Mouse (Mus musculus): Measurements from ENCODE around the gene Snx21. TPM values are rescaled to one million over a fixed set of nuclear protein-coding genes. Genes with fewer than 3 reads are reported as not detected.

The Snx21 gene
- total RNA-seq, 1 experiment, result 7.0 TPM

GRCm38 (mm10) chr2:164806614-164807013, 21.0 kb downstream of the Snx21 start:
- peaks cover 9% of the 10 kb centered on the region; the same call in 1 of the 2 replicates for H3K36me3 ChIP-seq (ENCODE audit: control insufficient read depth, insufficient read depth, low read length, poor library complexity, severe bottlenecking)
- no peak overlapping the region for H3K9ac ChIP-seq (ENCODE audit: insufficient read depth, low read depth, low read length, poor library complexity, severe bottlenecking)
- TF ChIP-seq MAFK (IDR thresholded peaks at IDR 0.05; ENCODE audit: insufficient read depth, low read depth, low read length), result no peak
- TF ChIP-seq ZC3H11A (IDR thresholded peaks at IDR 0.05; ENCODE audit: borderline replicate concordance, low read depth, low read length), result no peak
- TF ChIP-seq CHD2 (IDR thresholded peaks at IDR 0.05; ENCODE audit: low read depth, low read length), result no peak
- no peak for TF ChIP-seq ZNF384 (IDR thresholded peaks at IDR 0.05; ENCODE audit: low read depth, low read length)
- no peak for TF ChIP-seq HCFC1 (IDR thresholded peaks at IDR 0.05; ENCODE audit: borderline replicate concordance, insufficient read depth, low read length)
- H3K4me3 ChIP-seq (ENCODE audit: insufficient read depth in 1 of 2, low read depth in 1 of 2, low read length in 2 of 2, poor library complexity in 1 of 2, severe bottlenecking in 1 of 2), result no peak overlapping the region; a peak in 1 of 4 replicates
- no peaks in the 10 kb centered on the region for H3K9me3 ChIP-seq (ENCODE audit: control insufficient read depth, insufficient read depth, low read depth, low read length)
- no peak for DNase-seq (ENCODE audit: low read depth, low spot score)
- in situ Hi-C loops (cut with MboI; ENCODE audit: low sequenced_read_pairs in 2 of 2, unreplicated experiment in 2 of 2), result no loop called here
- H3K4me1 ChIP-seq (ENCODE audit: control insufficient read depth in 2 of 2, insufficient read depth in 2 of 2, low read length in 2 of 2, poor library complexity in 1 of 2), result peaks cover 0 to 11% of the 10 kb centered on the region in 2 experiments; a peak in 2 of 4 replicates
- no peak overlapping the region for H3K27ac ChIP-seq (ENCODE audit: insufficient read depth, low read depth, low read length, poor library complexity, severe bottlenecking)

- Histone ChIP-seq H3K4me3 (ENCODE audit: insufficient read depth in 1 of 2, low read depth in 1 of 2, low read length in 2 of 2, poor library complexity in 1 of 2, severe bottlenecking in 1 of 2) (no peak overlapping the region), H3K4me1 (ENCODE audit: control insufficient read depth in 2 of 2, insufficient read depth in 2 of 2, low read length in 2 of 2, poor library complexity in 1 of 2) (peaks cover 7 to 20% of the 10 kb centered on the region in 2 experiments; a peak in 3 of 4 replicates), H3K9me3 (ENCODE audit: control insufficient read depth, insufficient read depth, low read depth, low read length) (no peaks in the 10 kb centered on the region), H3K27ac (ENCODE audit: insufficient read depth, low read depth, low read length, poor library complexity, severe bottlenecking) (no peak overlapping the region), H3K9ac (ENCODE audit: insufficient read depth, low read depth, low read length, poor library complexity, severe bottlenecking) (no peak overlapping the region), H3K36me3 (ENCODE audit: control insufficient read depth, insufficient read depth, low read length, poor library complexity, severe bottlenecking) (peaks cover 16% of the 10 kb centered on the region; the same call in 1 of the 2 replicates)
- TF ChIP-seq MAFK (IDR thresholded peaks at IDR 0.05; ENCODE audit: insufficient read depth, low read depth, low read length) (no peak), CHD2 (IDR thresholded peaks at IDR 0.05; ENCODE audit: low read depth, low read length) (no peak), HCFC1 (IDR thresholded peaks at IDR 0.05; ENCODE audit: borderline replicate concordance, insufficient read depth, low read length) (no peak), ZC3H11A (IDR thresholded peaks at IDR 0.05; ENCODE audit: borderline replicate concordance, low read depth, low read length) (no peak), ZNF384 (IDR thresholded peaks at IDR 0.05; ENCODE audit: low read depth, low read length) (no peak)
- no peak for DNase-seq (ENCODE audit: low read depth, low spot score)
- in situ Hi-C loops (cut with MboI; ENCODE audit: low sequenced_read_pairs in 2 of 2, unreplicated experiment in 2 of 2), result no loop called here
Measured at GRCm38 (mm10) chr2:164813557-164813956, 27.9 kb downstream of the Snx21 start.

DNA sequence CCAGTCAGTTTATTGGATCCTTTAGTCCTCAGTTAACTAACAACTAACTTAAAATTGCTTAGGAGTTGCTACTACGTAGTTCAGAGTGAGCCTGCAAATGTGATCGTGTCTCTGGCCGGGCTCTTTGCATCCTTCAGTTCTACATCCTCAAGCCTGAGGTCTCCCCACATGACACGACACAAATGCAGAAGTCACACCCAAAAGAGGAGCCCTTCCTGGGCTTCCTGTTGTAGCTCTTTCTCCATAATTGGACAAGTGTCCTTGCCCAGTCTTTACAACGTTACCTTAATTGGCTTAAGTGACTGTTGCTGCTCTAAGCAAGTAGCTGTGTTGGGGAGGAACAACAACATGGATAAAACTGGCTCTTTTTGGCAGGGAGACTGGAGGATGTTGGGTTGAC, 29.7 kb downstream of the Snx21 start:
- Histone ChIP-seq H3K27ac (ENCODE audit: insufficient read depth, low read depth, low read length, poor library complexity, severe bottlenecking) (no peak overlapping the region), H3K9ac (ENCODE audit: insufficient read depth, low read depth, low read length, poor library complexity, severe bottlenecking) (no peak overlapping the region), H3K9me3 (ENCODE audit: control insufficient read depth, insufficient read depth, low read depth, low read length) (no peaks in the 10 kb centered on the region), H3K36me3 (ENCODE audit: control insufficient read depth, insufficient read depth, low read length, poor library complexity, severe bottlenecking) (peaks cover 15% of the 10 kb centered on the region; the same call in 1 of the 2 replicates), H3K4me1 (ENCODE audit: control insufficient read depth in 2 of 2, insufficient read depth in 2 of 2, low read length in 2 of 2, poor library complexity in 1 of 2) (peaks cover 7 to 20% of the 10 kb centered on the region in 2 experiments; a peak in 3 of 4 replicates), H3K4me3 (ENCODE audit: insufficient read depth in 1 of 2, low read depth in 1 of 2, low read length in 2 of 2, poor library complexity in 1 of 2, severe bottlenecking in 1 of 2) (no peak overlapping the region)
- no peak for DNase-seq (ENCODE audit: low read depth, low spot score)
- TF ChIP-seq ZNF384 (IDR thresholded peaks at IDR 0.05; ENCODE audit: low read depth, low read length) (no peak), CHD2 (IDR thresholded peaks at IDR 0.05; ENCODE audit: low read depth, low read length) (no peak), HCFC1 (IDR thresholded peaks at IDR 0.05; ENCODE audit: borderline replicate concordance, insufficient read depth, low read length) (no peak), MAFK (IDR thresholded peaks at IDR 0.05; ENCODE audit: insufficient read depth, low read depth, low read length) (no peak), ZC3H11A (IDR thresholded peaks at IDR 0.05; ENCODE audit: borderline replicate concordance, low read depth, low read length) (no peak)
- in situ Hi-C loops (cut with MboI; ENCODE audit: low sequenced_read_pairs in 2 of 2, unreplicated experiment in 2 of 2), result no loop called here

- Histone ChIP-seq H3K4me1 (ENCODE audit: control insufficient read depth in 2 of 2, insufficient read depth in 2 of 2, low read length in 2 of 2, poor library complexity in 1 of 2) (peaks cover 7 to 23% of the 10 kb centered on the region in 2 experiments; a peak in 3 of 4 replicates), H3K9ac (ENCODE audit: insufficient read depth, low read depth, low read length, poor library complexity, severe bottlenecking) (no peak overlapping the region), H3K36me3 (ENCODE audit: control insufficient read depth, insufficient read depth, low read length, poor library complexity, severe bottlenecking) (peaks cover 19% of the 10 kb centered on the region; the same call in 1 of the 2 replicates), H3K9me3 (ENCODE audit: control insufficient read depth, insufficient read depth, low read depth, low read length) (no peaks in the 10 kb centered on the region), H3K4me3 (ENCODE audit: insufficient read depth in 1 of 2, low read depth in 1 of 2, low read length in 2 of 2, poor library complexity in 1 of 2, severe bottlenecking in 1 of 2) (no peak overlapping the region), H3K27ac (ENCODE audit: insufficient read depth, low read depth, low read length, poor library complexity, severe bottlenecking) (no peak overlapping the region)
- TF ChIP-seq ZC3H11A (IDR thresholded peaks at IDR 0.05; ENCODE audit: borderline replicate concordance, low read depth, low read length) (no peak), CHD2 (IDR thresholded peaks at IDR 0.05; ENCODE audit: low read depth, low read length) (no peak)
- in situ Hi-C loops (cut with MboI; ENCODE audit: low sequenced_read_pairs in 2 of 2, unreplicated experiment in 2 of 2), result no loop called here
- DNase-seq (ENCODE audit: low read depth, low spot score), result no peak
Measured at GRCm38 (mm10) chr2:164815821-164816220, 30.2 kb downstream of the Snx21 start.

DNA sequence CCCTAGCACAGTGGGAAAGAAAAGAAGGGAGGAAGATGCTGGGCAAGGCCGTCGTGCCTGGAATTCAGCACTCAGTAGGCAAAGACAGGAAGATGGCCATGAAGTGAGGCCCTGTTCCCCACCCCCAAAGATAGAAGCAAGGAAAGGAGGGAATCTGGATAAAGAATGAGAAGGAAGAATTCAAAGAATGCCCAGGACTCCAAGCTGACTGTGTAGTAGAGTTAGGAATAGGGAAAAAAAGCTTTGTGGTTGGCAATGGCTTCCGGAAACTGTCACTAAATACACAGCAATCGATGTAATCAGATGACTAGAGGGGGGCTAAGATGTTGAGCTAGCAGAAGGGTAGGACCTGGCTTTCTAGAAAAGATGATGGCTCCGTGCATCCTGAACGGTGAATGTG, 31.6 kb downstream of the Snx21 start:
- H3K9me3 ChIP-seq (ENCODE audit: control insufficient read depth, insufficient read depth, low read depth, low read length), result no peaks in the 10 kb centered on the region
- DNase-seq (ENCODE audit: low read depth, low spot score), result no peak
- H3K36me3 ChIP-seq (ENCODE audit: control insufficient read depth, insufficient read depth, low read length, poor library complexity, severe bottlenecking), result peaks cover 21% of the 10 kb centered on the region; the same call in 1 of the 2 replicates
- H3K4me1 ChIP-seq (ENCODE audit: control insufficient read depth in 2 of 2, insufficient read depth in 2 of 2, low read length in 2 of 2, poor library complexity in 1 of 2), result peaks cover 7 to 31% of the 10 kb centered on the region in 2 experiments; a peak in 3 of 4 replicates
- H3K27ac ChIP-seq (ENCODE audit: insufficient read depth, low read depth, low read length, poor library complexity, severe bottlenecking), result no peak overlapping the region; the same call in 1 of the 2 replicates
- no peak overlapping the region for H3K4me3 ChIP-seq (ENCODE audit: insufficient read depth in 1 of 2, low read depth in 1 of 2, low read length in 2 of 2, poor library complexity in 1 of 2, severe bottlenecking in 1 of 2)
- in situ Hi-C loops (cut with MboI; ENCODE audit: low sequenced_read_pairs in 2 of 2, unreplicated experiment in 2 of 2), result no loop called here
- H3K9ac ChIP-seq (ENCODE audit: insufficient read depth, low read depth, low read length, poor library complexity, severe bottlenecking), result no peak overlapping the region
- TF ChIP-seq ZNF384 (IDR thresholded peaks at IDR 0.05; ENCODE audit: low read depth, low read length), result no peak
- no peak for TF ChIP-seq MAFK (IDR thresholded peaks at IDR 0.05; ENCODE audit: insufficient read depth, low read depth, low read length)
- no peak for TF ChIP-seq HCFC1 (IDR thresholded peaks at IDR 0.05; ENCODE audit: borderline replicate concordance, insufficient read depth, low read length)
- no peak for TF ChIP-seq ZC3H11A (IDR thresholded peaks at IDR 0.05; ENCODE audit: borderline replicate concordance, low read depth, low read length)
- TF ChIP-seq CHD2 (IDR thresholded peaks at IDR 0.05; ENCODE audit: low read depth, low read length), result no peak
